Mouse (Mus musculus) hindbrain, embryonic 13.5 days (tissue): ENCODE data around the gene Chrng. TPM values are rescaled to one million over a fixed set of nuclear protein-coding genes. Genes with fewer than 3 reads are reported as not detected.

Experiments used
- ATAC-seq: fragments of 200-750 bp; cut with Nextera tagmentation; 2 replicates; pipeline ENCODE4 v1.8.0; 2017; ENCODE audit warnings: moderate TSS enrichment; ENCODE audit not compliant: low FRiP score
- H3K27ac ChIP-seq: fragments of 300-500 bp; sonication (generic); 2 replicates; pipeline ENCODE4 v1.5.1; 2015; ENCODE audit warnings: inconsistent platforms, mild to moderate bottlenecking, moderate library complexity
- H3K27me3 ChIP-seq: fragments of 300-500 bp; sonication (generic); 2 replicates; pipeline ENCODE4 v1.6.1; 2015; ENCODE audit warnings: mild to moderate bottlenecking, inconsistent platforms
- H3K36me3 ChIP-seq: fragments of 300-500 bp; sonication (generic); 2 replicates; pipeline ENCODE4 v1.6.1; 2015; ENCODE audit warnings: mild to moderate bottlenecking, inconsistent platforms
- H3K4me1 ChIP-seq: fragments of 300-500 bp; sonication (generic); replicated peaks from 2 replicates; pipeline ENCODE4 v1.6.1; 2015; ENCODE audit warnings: inconsistent platforms
- H3K4me2 ChIP-seq: fragments of 300-500 bp; sonication (generic); 2 replicates; pipeline ENCODE4 v1.6.1; 2015; ENCODE audit warnings: inconsistent platforms, mild to moderate bottlenecking, moderate library complexity
- H3K4me3 ChIP-seq: fragments of 300-500 bp; sonication (generic); 2 replicates; pipeline ENCODE4 v1.5.1; 2015; ENCODE audit warnings: mild to moderate bottlenecking, inconsistent platforms
- H3K9ac ChIP-seq: fragments of 300-500 bp; sonication (generic); 2 replicates; pipeline ENCODE4 v1.6.1; 2015; ENCODE audit warnings: mild to moderate bottlenecking, inconsistent platforms
- H3K9me3 ChIP-seq: fragments of 300-500 bp; sonication (generic); 2 replicates; pipeline ENCODE4 v1.6.1; 2016; ENCODE audit warnings: inconsistent platforms
- WGBS: fragments of 180-500 bp; shearing (Covaris S2); methylation state at CpG from one replicate; pipeline ENCODE4 v1.1.7; 2015; 5-methylcytosine and 5-hydroxymethylcytosine counted together
- polyA plus RNA-seq: library from polyadenylated mRNA; unstranded; fragments of >200 nt; fragmentation: Nextera tagmentation; extraction: Ambion mirVana; gene quantifications from 2 replicates; pipeline ENCODE4 v1.2.1, GENCODE M21; 2015

Chrng gene
- polyA plus RNA-seq, 1 experiment from 2014 or later: 0.58 TPM

DNA sequence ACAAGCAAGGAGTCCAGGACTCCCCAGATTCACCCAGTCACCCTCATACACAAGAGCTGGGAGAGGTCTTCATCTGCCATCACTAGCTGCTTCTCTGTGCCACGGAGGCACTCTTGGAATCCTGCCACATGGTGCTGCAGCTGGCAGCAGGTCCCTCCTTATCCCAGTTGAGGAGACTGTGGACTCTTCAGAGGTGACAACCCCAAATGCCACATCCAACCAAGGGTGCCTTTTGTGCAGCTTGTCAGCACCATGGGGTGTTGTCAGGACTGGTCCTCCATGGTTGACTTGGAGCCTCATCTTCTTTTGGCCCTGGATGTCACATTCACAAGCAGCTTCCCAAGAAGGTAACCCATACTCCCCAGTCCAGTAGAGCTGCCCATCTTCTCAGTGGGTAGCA lies 2.6 kb upstream of the Chrng start:
- H3K27me3 ChIP-seq: peaks cover 24% of the 10 kb centered on the region
- no peaks in the 10 kb centered on the region for H3K36me3 ChIP-seq
- no peak for ATAC-seq
- 50% methylated on average over 1 of the region's 1 CpGs for WGBS
- H3K9ac ChIP-seq: no peak overlapping the region
- H3K4me2 ChIP-seq: no peak overlapping the region
- no peaks in the 10 kb centered on the region for H3K9me3 ChIP-seq
- H3K27ac ChIP-seq: no peak overlapping the region
- no peak overlapping the region for H3K4me3 ChIP-seq
- no peaks in the 10 kb centered on the region for H3K4me1 ChIP-seq

DNA sequence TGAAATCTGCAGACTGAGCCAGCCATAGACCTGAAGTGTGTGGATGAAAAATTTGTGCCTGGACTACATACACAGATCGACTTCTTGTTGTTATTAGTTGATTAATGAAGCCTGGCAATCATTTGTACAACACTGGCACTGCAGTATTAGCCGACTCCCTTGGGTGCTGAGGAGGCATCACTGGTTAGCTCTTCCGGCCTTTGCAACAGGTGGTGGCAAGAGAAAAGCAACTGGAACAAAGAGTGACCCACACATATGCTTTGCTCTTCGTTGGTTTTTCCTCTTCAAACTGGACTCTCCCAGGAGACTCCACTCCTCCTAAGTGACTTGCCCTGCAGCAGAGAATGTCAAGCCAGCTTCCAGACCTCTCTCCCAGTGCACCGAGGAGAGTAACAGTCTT lies 678 bp upstream of the Chrng start:
- Histone ChIP-seq H3K27me3 (peaks cover 39% of the 10 kb centered on the region), H3K27ac (no peak overlapping the region), H3K9ac (no peak overlapping the region), H3K4me2 (no peak overlapping the region), H3K4me1 (no peaks in the 10 kb centered on the region), H3K4me3 (no peak overlapping the region), H3K9me3 (no peaks in the 10 kb centered on the region), H3K36me3 (no peaks in the 10 kb centered on the region)
- ATAC-seq: no peak
- 84% methylated on average over 5 of the region's 5 CpGs for WGBS

DNA sequence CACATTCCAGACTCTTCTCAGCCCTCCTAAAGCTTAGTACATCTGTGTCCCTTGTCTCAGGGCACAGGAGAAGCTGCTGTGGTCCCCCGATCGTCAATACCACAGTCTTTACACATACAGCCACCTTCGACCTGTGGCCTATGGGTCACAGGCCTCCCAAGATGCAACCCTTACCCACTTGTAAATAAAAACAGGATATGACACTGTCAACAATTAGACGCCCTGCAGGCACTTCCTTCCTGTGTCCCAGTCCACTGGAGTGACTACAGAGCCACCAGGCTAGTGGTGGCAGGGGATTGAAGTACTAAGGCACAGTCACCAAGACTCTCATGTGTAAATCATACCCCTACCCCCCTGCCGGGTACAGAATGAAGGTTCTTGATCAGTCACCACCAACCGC lies 581 bp downstream of the Chrng start:
- Histone ChIP-seq H3K4me2 (no peak overlapping the region), H3K36me3 (no peaks in the 10 kb centered on the region)
- no peak for ATAC-seq

DNA sequence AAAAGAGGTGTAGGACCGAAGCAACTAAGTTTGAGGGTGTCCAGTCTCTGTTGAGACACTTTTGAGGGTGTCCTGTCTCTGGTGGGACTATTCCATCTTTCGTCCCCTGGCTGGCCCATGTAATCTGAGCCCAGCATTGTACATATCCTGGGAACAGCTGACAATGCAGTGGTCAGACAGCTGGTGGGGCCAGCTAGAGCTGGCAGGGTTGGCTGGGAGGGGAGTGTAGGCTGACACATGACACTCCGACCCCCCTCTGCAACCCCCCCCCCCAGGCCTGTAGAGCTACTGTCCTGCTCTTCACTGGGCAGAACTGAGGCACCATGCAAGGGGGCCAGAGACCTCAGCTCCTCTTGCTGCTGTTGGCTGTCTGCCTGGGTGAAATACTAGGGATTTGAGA lies 1.0 kb downstream of the Chrng start:
- Histone ChIP-seq H3K4me2 (no peak overlapping the region), H3K4me3 (no peak overlapping the region), H3K9me3 (no peaks in the 10 kb centered on the region), H3K4me1 (no peaks in the 10 kb centered on the region), H3K27me3 (peaks cover 42% of the 10 kb centered on the region), H3K9ac (no peak overlapping the region), H3K27ac (no peak overlapping the region), H3K36me3 (no peaks in the 10 kb centered on the region)
- 51% methylated on average over 3 of the region's 3 CpGs for whole genome bisulfite sequencing
- no peak for ATAC-seq

More for the DNA sequence above, 581 bp downstream of the Chrng start:
- H3K27me3 ChIP-seq: peaks cover 42% of the 10 kb centered on the region
- no peak overlapping the region for H3K4me3 ChIP-seq
- H3K27ac ChIP-seq: no peak overlapping the region
- 56% methylated on average over 6 of the region's 6 CpGs for WGBS
- H3K9ac ChIP-seq: no peak overlapping the region
- no peaks in the 10 kb centered on the region for H3K4me1 ChIP-seq
- H3K9me3 ChIP-seq: no peaks in the 10 kb centered on the region

DNA sequence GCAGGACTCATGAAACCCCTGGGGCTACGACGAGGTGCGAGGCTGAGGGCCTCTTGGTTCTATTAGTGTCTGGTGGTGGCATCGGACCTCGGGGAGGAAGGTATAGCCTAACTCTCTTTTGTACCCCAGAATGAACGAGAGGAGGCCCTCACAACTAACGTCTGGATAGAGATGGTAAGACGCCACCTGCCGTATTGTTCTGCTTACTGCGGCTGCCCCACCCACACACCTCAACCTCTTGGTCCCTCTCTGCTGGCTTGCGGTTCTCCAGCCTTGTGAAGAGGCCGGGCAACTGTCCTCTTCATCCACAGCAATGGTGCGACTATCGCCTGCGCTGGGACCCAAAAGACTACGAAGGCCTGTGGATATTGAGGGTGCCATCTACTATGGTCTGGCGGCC lies 1.9 kb downstream of the Chrng start:
- Histone ChIP-seq H3K9ac (no peak overlapping the region), H3K4me1 (no peaks in the 10 kb centered on the region), H3K27me3 (peaks cover 42% of the 10 kb centered on the region), H3K4me3 (no peak overlapping the region), H3K4me2 (no peak overlapping the region), H3K36me3 (no peaks in the 10 kb centered on the region), H3K9me3 (no peaks in the 10 kb centered on the region), H3K27ac (no peak overlapping the region)
- no peak for ATAC-seq
- 24% methylated on average over 17 of the region's 17 CpGs for WGBS

DNA sequence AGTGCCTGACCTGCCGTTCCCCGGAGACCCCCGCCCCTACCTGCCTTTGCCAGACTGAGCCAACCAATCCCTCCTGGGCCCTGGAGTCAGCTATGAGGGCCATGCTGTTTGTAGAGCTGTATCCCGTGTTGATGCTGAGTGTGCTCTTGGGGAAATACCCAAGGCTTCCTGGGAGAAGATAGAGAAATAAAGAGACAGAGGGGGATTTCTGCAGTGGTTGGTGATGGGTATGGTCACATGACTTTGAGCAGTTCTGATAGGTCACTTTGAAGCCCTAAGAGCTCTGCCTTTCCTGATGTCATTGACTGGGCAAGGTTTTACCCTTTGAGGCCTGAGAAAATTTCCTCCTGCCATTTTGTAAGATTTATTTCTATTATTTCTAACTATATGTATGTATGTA lies 7.0 kb downstream of the Chrng start:
- no peaks in the 10 kb centered on the region for H3K36me3 ChIP-seq
- H3K4me2 ChIP-seq: no peak overlapping the region
- no peaks in the 10 kb centered on the region for H3K9me3 ChIP-seq
- H3K4me1 ChIP-seq: peaks cover 28% of the 10 kb centered on the region
- peaks cover 26% of the 10 kb centered on the region for H3K27me3 ChIP-seq
- no peak overlapping the region for H3K9ac ChIP-seq
- WGBS: 95% methylated on average over 4 of the region's 4 CpGs
- no peak overlapping the region for H3K4me3 ChIP-seq
- no peak overlapping the region for H3K27ac ChIP-seq
- ATAC-seq: no peak

DNA sequence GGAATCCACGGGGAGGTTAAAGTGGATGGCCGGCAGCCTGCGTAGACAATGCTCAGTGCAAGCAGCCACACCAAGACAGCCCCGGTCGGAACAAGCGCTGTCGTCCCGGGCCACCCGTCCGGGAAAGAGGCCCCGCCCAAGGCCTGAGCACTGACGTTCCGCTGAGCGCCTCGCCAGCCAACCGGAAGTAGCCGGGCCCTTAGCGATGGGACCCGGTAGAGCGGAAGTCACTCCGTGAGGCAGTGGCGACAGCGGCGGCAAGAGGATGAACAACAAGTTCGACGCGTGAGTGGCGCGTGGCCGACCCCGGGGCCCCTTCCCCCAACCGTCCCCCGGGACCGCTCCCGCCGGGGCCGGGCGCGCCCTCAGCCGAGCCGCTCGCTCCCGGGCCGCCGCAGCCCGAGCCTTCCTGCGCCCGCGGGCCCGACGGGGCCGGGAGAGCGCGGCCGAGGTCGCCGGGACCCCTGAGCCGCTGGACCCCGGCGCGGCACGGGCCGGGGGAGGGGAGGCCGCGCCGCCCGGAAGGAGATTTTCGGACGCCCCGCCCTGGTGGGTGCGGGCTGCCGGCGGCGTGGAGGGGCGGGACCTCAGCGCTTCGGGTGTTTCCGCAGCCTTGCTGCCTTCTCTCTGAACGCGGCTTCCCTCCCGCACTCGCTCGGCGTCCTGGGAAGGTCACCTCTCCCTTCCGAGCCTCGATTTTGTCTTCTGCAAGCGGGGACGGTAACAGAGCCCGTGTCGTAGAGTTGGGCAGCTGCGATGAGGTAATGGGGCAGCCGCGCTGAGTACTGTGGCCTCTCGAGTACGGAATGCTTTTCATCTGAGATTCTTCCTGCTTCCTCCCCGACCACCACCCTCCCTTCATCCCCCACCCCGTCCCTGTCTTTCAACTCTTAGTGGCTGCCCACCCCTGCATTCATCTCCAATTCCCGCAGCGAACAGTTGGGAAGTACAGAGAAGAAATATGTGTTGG lies 9.6 kb downstream of the Chrng start, which contains the start of gene Eif4e2:
Eif4e2 (plus strand) TSS at position 180 of the 970 bp plus-strand sequence.
- Histone ChIP-seq H3K9me3 (no peaks in the 10 kb centered on the region), H3K27ac (peak within 1 kb of the TSS; percentile 98), H3K4me1 (peaks cover 47% of the 10 kb centered on the region), H3K9ac (peak within 1 kb of the TSS; percentile 95), H3K27me3 (peaks cover under 1% of the 10 kb centered on the region; the same call in 1 of the 2 replicates), H3K36me3 (no peaks in the 10 kb centered on the region), H3K4me3 (peak within 1 kb of the TSS; percentile 84), H3K4me2 (peak within 1 kb of the TSS; percentile 74)
- ATAC-seq: peak; percentile 98
- WGBS: under 1% methylated on average over 90 of the region's 99 CpGs

DNA sequence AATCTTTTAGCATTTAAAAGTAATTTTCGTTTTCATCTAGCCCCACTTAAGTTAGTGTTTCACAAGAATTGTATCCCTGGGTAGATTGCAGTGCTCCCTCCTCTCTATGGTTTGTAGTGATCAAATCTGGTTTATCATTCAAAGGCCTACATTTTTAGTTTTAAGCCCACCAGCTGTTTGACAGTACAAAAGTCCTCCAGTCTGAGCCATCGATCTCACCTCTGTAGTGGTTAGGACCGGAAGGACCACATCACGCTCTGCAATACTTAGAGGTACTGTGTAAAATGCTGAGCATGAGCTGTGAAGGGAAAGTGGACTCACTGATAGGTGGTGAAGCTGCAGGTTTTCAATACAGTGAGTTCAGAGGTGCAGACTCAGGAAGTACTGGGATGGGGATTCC lies 10.3 kb downstream of the Chrng start:
- H3K9ac ChIP-seq: peak overlapping the region; percentile 95
- no peaks in the 10 kb centered on the region for H3K27me3 ChIP-seq
- H3K4me3 ChIP-seq: peak overlapping the region; percentile 84
- peak overlapping the region; percentile 74 for H3K4me2 ChIP-seq
- 31% methylated on average over 4 of the region's 4 CpGs for WGBS
- peaks cover 47% of the 10 kb centered on the region for H3K4me1 ChIP-seq
- H3K27ac ChIP-seq: peak overlapping the region; percentile 98
- peaks cover 6% of the 10 kb centered on the region for H3K36me3 ChIP-seq
- H3K9me3 ChIP-seq: no peaks in the 10 kb centered on the region
- ATAC-seq: no peak

DNA sequence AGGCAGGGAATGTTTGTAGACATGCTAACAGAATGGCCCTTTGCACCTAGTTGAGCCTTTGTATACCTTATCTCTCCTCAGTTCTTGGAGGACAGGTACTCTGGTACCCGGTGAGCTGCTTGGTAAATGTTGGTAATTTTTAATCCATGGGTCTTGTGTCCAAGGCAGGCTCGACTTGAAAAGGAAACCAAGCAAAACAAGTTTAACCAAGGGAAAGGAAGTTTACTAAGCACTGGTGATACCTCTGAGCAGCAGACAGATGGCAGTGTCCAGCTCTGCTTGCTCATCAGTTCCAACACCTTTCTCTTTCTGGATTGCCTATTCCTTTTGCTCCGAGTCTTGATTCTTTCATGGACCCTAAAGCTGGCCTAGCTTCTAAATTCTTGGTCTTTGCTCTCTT lies 13.5 kb downstream of the Chrng start:
- Histone ChIP-seq H3K9ac (no peak overlapping the region), H3K4me2 (no peak overlapping the region), H3K4me1 (peaks cover 44% of the 10 kb centered on the region), H3K4me3 (no peak overlapping the region), H3K27ac (no peak overlapping the region), H3K36me3 (peaks cover 38% of the 10 kb centered on the region), H3K27me3 (no peaks in the 10 kb centered on the region), H3K9me3 (no peaks in the 10 kb centered on the region)
- WGBS: 54% methylated on average over 3 of the region's 3 CpGs
- ATAC-seq: no peak

DNA sequence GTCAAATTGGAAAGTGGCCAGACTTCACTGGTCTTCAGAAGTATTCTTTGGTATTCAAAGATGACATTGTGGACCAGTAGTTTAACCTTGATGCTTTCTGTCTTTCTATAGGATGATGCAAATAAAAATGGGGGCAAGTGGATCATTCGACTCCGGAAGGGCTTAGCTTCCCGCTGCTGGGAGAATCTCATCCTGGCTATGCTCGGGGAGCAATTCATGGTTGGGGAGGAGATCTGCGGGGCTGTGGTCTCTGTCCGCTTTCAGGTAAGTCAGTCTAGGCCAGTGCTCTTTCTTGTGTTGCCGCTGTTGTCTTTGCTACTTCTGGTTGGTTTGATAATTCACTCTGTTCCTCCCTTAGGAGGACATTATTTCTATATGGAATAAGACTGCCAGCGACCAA lies 21.3 kb downstream of the Chrng start:
- H3K27me3 ChIP-seq: no peaks in the 10 kb centered on the region
- H3K4me3 ChIP-seq: no peak overlapping the region
- ATAC-seq: no peak
- WGBS: 97% methylated on average over 8 of the region's 8 CpGs
- peaks cover 98% of the 10 kb centered on the region for H3K36me3 ChIP-seq
- no peak overlapping the region for H3K4me2 ChIP-seq
- no peaks in the 10 kb centered on the region for H3K9me3 ChIP-seq
- H3K4me1 ChIP-seq: no peaks in the 10 kb centered on the region
- H3K27ac ChIP-seq: no peak overlapping the region
- no peak overlapping the region for H3K9ac ChIP-seq

DNA sequence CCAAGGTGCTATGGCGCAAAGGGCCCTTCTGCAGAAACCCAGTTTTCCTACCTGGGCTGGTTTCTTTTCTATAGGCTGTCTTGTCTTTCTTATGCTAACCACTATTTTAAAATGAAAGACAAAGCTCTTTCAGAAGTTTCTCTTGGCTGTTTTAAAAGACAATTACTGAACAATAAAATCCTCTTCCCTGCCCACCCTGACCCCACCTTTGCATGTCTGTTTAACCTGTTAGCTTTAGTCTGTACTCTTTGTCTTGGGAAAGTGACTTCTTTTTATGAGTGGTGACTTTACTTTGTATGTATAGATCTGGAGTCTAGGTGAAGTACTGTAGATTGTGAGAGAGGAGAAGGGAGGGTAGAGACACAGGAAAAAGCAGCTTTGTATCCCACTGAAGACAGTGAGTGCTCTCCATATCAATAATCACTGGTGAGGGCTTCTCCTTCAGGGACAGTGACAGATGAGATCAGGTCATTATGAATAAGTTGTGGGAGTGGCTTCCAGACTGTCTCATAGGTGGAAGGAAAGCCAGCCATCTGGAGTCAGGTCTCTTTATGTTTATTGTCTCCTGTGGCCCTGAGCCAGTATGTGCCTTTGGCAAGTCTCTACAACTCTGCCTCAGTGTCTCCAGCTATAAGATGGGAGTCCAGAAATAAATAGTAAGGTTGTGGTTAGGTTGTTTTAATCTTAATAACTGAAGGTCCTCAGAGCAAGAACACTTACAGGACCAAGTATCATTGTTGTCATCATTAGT lies 22.1 kb downstream of the Chrng start:
- ATAC-seq: no peak
- peaks cover 96% of the 10 kb centered on the region for H3K36me3 ChIP-seq
- no peaks in the 10 kb centered on the region for H3K9me3 ChIP-seq
- H3K27ac ChIP-seq: no peak overlapping the region
- no peak overlapping the region for H3K4me3 ChIP-seq
- H3K4me2 ChIP-seq: no peak overlapping the region
- 100% methylated on average over 1 of the region's 1 CpGs for WGBS
- no peaks in the 10 kb centered on the region for H3K27me3 ChIP-seq
- H3K4me1 ChIP-seq: no peaks in the 10 kb centered on the region
- no peak overlapping the region for H3K9ac ChIP-seq

DNA sequence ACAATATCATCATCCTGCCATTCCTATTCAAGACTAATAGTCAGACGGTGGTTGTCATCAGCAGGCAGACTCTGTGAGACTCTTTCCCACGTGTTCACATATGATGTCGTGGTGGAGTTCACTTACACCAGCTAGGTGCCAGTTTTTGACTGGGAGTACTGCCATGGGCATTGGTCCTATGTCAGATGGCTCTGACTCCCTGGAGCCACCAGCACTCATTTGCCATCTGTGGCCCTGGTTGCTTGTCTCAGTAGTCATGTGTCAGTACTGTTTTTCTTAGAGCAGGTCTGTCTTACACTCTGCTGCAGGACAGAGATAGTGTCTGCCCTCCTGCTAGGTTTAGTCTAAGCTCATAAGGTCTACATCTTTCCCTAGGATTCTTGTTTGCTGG lies 22.7 kb downstream of the Chrng start:
- Histone ChIP-seq H3K4me1 (no peaks in the 10 kb centered on the region), H3K27ac (no peak overlapping the region), H3K27me3 (no peaks in the 10 kb centered on the region), H3K36me3 (peaks cover 96% of the 10 kb centered on the region), H3K9me3 (no peaks in the 10 kb centered on the region), H3K9ac (no peak overlapping the region), H3K4me3 (no peak overlapping the region), H3K4me2 (no peak overlapping the region)
- no peak for ATAC-seq
- WGBS: 88% methylated on average over 3 of the region's 3 CpGs
